Mouse (Mus musculus) cerebellum, adult 2 months (tissue): ENCODE measurements around the gene Hist1h1d.

Source experiments
- CTCF ChIP-seq: fragments of 200-500 bp; IDR thresholded peaks from 2 replicates; pipeline ENCODE4 v1.5.1; 2011; ENCODE audit warnings: low read depth, mild to moderate bottlenecking, control low read depth, low read length, moderate library complexity, borderline replicate concordance; ENCODE audit not compliant: insufficient read depth
- POLR2A ChIP-seq: fragments of 200-500 bp; IDR thresholded peaks from 2 replicates; pipeline ENCODE4 v1.6.1; 2011; ENCODE audit warnings: low read length, control low read depth, borderline replicate concordance; ENCODE audit not compliant: insufficient read depth

DNA sequence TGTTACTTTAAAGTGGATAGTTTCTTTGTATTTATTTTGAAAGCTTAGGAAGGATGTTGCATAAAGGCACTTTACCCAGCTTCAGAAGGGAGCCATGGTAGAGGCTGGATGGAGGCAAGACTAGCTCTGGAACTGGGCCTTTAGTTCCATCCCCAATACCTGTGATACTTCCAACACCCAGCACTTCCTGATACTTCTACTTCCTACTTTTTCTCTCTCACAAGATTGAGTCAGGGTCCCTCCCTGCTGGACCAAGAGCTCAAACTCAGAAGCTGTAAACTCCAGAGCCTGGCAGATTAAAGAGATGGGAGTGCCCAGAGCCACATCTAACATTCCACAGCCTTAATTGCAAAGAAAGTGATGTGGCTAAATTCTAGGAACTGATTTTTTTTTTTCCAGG lies 31.3 kb downstream of the Hist1h1d start:
- TF ChIP-seq POLR2A: no peak
- TF ChIP-seq CTCF: no peak
